Comparison of ENCODE assay signal across 26 mouse cellular contexts in the genomic region with DNA sequence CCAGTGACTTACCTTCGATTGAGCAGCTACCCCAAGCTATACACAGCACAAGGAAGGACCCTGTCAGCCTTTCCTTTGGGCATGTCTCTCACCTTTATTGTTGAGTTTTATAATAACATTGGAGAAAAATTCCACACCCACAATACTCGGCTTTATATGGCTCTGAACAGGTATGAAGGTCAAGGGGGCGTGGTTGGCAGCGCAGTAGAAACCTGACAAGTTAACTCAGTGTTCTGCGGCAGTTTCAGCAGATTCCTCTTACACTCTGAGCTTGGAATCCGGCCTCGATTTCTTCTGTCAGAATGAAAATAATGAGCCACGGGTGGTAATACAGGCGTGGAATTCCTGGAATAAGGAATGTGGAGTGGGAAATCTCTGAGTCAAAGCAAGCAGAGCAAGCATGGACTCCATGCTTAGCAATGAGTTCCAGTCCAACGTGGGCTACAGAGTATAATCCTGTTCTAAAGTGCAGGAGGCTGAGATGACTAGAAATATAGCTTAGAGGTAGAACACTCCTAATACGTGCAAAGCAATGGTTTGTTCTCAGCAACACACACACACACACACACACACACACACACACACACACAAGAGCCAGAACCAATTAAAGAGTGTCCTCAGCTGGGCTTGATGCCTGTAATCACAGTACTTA. TPM values are rescaled to one million over a fixed set of nuclear protein-coding genes. Genes with fewer than 3 reads are reported as not detected.
A peak's percentile ranks its signal among the peaks of the same experiment; 100 is the strongest.
DNase-seq lines count a peak whose midpoint lies in the region; ATAC-seq lines count a peak whose summit lies in the region.
"Had no signal": no experiment of that assay in that cellular context is flagged by ENCODE, and none has a peak within 500 bp of the region (broad histone marks: within the 10 kb centered on the region; RNA-seq: fewer than 3 reads in every experiment).

No protein-coding gene starts in this region.

- no peak overlapping the region for H3K4me2 ChIP-seq in intestine, embryonic 14.5 days (ENCODE audit: low read length)
- peak overlapping the region; percentile 24; the same call in 1 of the 2 replicates for H3K4me2 ChIP-seq in intestine, embryonic 16.5 days (ENCODE audit: low read depth, low read length)
- H3K4me2 ChIP-seq in midbrain, embryonic 16.5 days (ENCODE audit: low read length): no peak overlapping the region
- H3K4me2 ChIP-seq in midbrain, embryonic 11.5 days: no peak overlapping the region
- H3K4me2 ChIP-seq: embryonic facial prominence, embryonic 12.5 days; forebrain, embryonic 13.5 days; forebrain, embryonic 15.5 days had no signal

- H3K9ac ChIP-seq in intestine, embryonic 14.5 days (ENCODE audit: low read length): no peak overlapping the region
- peak overlapping the region; percentile 8; the same call in 1 of the 2 replicates for H3K9ac ChIP-seq in intestine, embryonic 16.5 days (ENCODE audit: low read depth, low read length)
- H3K9ac ChIP-seq in midbrain, embryonic 16.5 days (ENCODE audit: low read depth, low read length): no peak overlapping the region
- H3K9ac ChIP-seq in midbrain, embryonic 11.5 days (ENCODE audit: low read length): no peak overlapping the region
- H3K9ac ChIP-seq: embryonic facial prominence, embryonic 12.5 days; forebrain, embryonic 13.5 days; forebrain, embryonic 15.5 days; forebrain, postnatal 0 days had no signal

- ATAC-seq in intestine, embryonic 14.5 days (replicated peaks; ENCODE audit: low FRiP score, low TSS enrichment, low read depth): no peak
- ATAC-seq in intestine, embryonic 16.5 days: peak; percentile 90
- ATAC-seq in midbrain, embryonic 16.5 days: no peak
- ATAC-seq in midbrain, embryonic 11.5 days (ENCODE audit: low FRiP score): no peak
- ATAC-seq: activated CD4-positive, CD25-positive, alpha-beta regulatory T cell, adult 4 months; CD4-positive, CD25-positive, alpha-beta regulatory T cell, adult 4 months; forebrain, embryonic 13.5 days; forebrain, embryonic 15.5 days; forebrain, postnatal 0 days; Patski had no signal

- H3K4me1 ChIP-seq in intestine, embryonic 14.5 days (replicated peaks; ENCODE audit: control insufficient read depth, insufficient read depth, low read length): no peaks in the 10 kb centered on the region
- H3K4me1 ChIP-seq in intestine, embryonic 16.5 days (ENCODE audit: control insufficient read depth, insufficient read depth, low read length): 0 out of 2 replicates have a peak, but pooled peaks cover 3% of the 10 kb centered on the region
- no peaks in the 10 kb centered on the region for H3K4me1 ChIP-seq in midbrain, embryonic 16.5 days (ENCODE audit: control insufficient read depth, insufficient read depth, low read length)
- no peaks in the 10 kb centered on the region for H3K4me1 ChIP-seq in midbrain, embryonic 11.5 days (ENCODE audit: control insufficient read depth, insufficient read depth, low read length)
- H3K4me1 ChIP-seq: embryonic facial prominence, embryonic 12.5 days; forebrain, embryonic 15.5 days had no signal

- H3K27me3 ChIP-seq in intestine, embryonic 14.5 days (replicated peaks; ENCODE audit: control insufficient read depth, insufficient read depth, low read length): no peaks in the 10 kb centered on the region
- no peaks in the 10 kb centered on the region for H3K27me3 ChIP-seq in intestine, embryonic 16.5 days (replicated peaks; ENCODE audit: control insufficient read depth, insufficient read depth, low read length)
- no peaks in the 10 kb centered on the region for H3K27me3 ChIP-seq in midbrain, embryonic 16.5 days (ENCODE audit: control insufficient read depth, insufficient read depth, low read depth, low read length)
- H3K27me3 ChIP-seq in midbrain, embryonic 11.5 days (ENCODE audit: control insufficient read depth, insufficient read depth, low read length): no peaks in the 10 kb centered on the region
- H3K27me3 ChIP-seq: CH12.LX; embryonic facial prominence, embryonic 12.5 days; forebrain, embryonic 13.5 days; forebrain, embryonic 15.5 days; Patski had no signal

- DNase-seq in R1 (ENCODE audit: low read depth, low spot score): peak; percentile 40
- DNase-seq in intestine, embryonic 14.5 days (ENCODE audit: low spot score): peak; percentile 60
- peak; percentile 75 for DNase-seq in large intestine, adult 2 months (ENCODE audit: low read depth, low spot score)
- no peak for DNase-seq in gastrocnemius, postnatal 14 days
- no peak for DNase-seq in midbrain, embryonic 11.5 days (ENCODE audit: low spot score, missing footprints)
- no peak for DNase-seq in adrenal gland, adult 8-10 months
- DNase-seq: adrenal gland, postnatal 10 days; adrenal gland, postnatal 25 days; B cell, adult 2 months; cerebellum, adult 11-12 months; cerebellum, adult 2 months; cerebellum, adult 9-10 months; cerebellum, postnatal 10 days; cerebellum, postnatal 25 days; forebrain, postnatal 0 days had no signal

- no peak overlapping the region for H3K4me3 ChIP-seq in intestine, embryonic 14.5 days (ENCODE audit: low read depth, low read length)
- H3K4me3 ChIP-seq in intestine, embryonic 16.5 days (ENCODE audit: low read length): no peak overlapping the region
- no peak overlapping the region for H3K4me3 ChIP-seq in midbrain, embryonic 16.5 days (ENCODE audit: low read depth, low read length)
- no peak overlapping the region for H3K4me3 ChIP-seq in midbrain, embryonic 11.5 days (ENCODE audit: low read depth, low read length)
- H3K4me3 ChIP-seq: embryonic facial prominence, embryonic 10.5 days; embryonic facial prominence, embryonic 12.5 days; forebrain, embryonic 13.5 days; forebrain, embryonic 15.5 days had no signal

- no peaks in the 10 kb centered on the region for H3K9me3 ChIP-seq in intestine, embryonic 14.5 days (ENCODE audit: control insufficient read depth, low read length)
- H3K9me3 ChIP-seq in intestine, embryonic 16.5 days (ENCODE audit: control insufficient read depth, low read length): no peaks in the 10 kb centered on the region
- no peaks in the 10 kb centered on the region for H3K9me3 ChIP-seq in midbrain, embryonic 16.5 days (replicated peaks; ENCODE audit: control insufficient read depth, low read length, poor library complexity, severe bottlenecking)
- no peaks in the 10 kb centered on the region for H3K9me3 ChIP-seq in midbrain, embryonic 11.5 days (ENCODE audit: control insufficient read depth, low read length)
- H3K9me3 ChIP-seq: embryonic facial prominence, embryonic 10.5 days; embryonic facial prominence, embryonic 12.5 days; forebrain, embryonic 13.5 days; forebrain, embryonic 15.5 days; G1E had no signal

- WGBS in intestine, embryonic 14.5 days: 67% methylated on average over 11 of the region's 11 CpGs
- 50% methylated on average over 11 of the region's 11 CpGs for WGBS in intestine, embryonic 16.5 days
- 28% methylated on average over 11 of the region's 11 CpGs for WGBS in large intestine, adult 2 months
- 82% methylated on average over 11 of the region's 11 CpGs for WGBS in midbrain, embryonic 16.5 days
- 83% methylated on average over 11 of the region's 11 CpGs for WGBS in midbrain, embryonic 11.5 days

- no peaks in the 10 kb centered on the region for H3K36me3 ChIP-seq in intestine, embryonic 14.5 days (ENCODE audit: control insufficient read depth, insufficient read depth, low read length)
- H3K36me3 ChIP-seq in intestine, embryonic 16.5 days (ENCODE audit: control insufficient read depth, insufficient read depth, low read length): no peaks in the 10 kb centered on the region
- no peaks in the 10 kb centered on the region for H3K36me3 ChIP-seq in midbrain, embryonic 16.5 days (ENCODE audit: control insufficient read depth, insufficient read depth, low read length)
- H3K36me3 ChIP-seq in midbrain, embryonic 11.5 days (ENCODE audit: control insufficient read depth, insufficient read depth, low read length): no peaks in the 10 kb centered on the region
- H3K36me3 ChIP-seq: embryonic facial prominence, embryonic 10.5 days; embryonic facial prominence, embryonic 12.5 days; forebrain, embryonic 15.5 days; G1E had no signal

- intact Hi-C loops in gastrocnemius, postnatal 14 days (cut with DNase I; ENCODE audit: low total_unique reads): no loop called here

- H3K27ac ChIP-seq in intestine, embryonic 14.5 days (ENCODE audit: low read depth): no peak overlapping the region
- H3K27ac ChIP-seq in intestine, embryonic 16.5 days (ENCODE audit: low read length): peak overlapping the region; percentile 76; the same call in 1 of the 2 replicates
- no peak overlapping the region for H3K27ac ChIP-seq in midbrain, embryonic 16.5 days (ENCODE audit: low read length)
- H3K27ac ChIP-seq in midbrain, embryonic 11.5 days (ENCODE audit: low read depth, low read length): no peak overlapping the region
- H3K27ac ChIP-seq: embryonic facial prominence, embryonic 10.5 days; embryonic facial prominence, embryonic 12.5 days; forebrain, embryonic 13.5 days; forebrain, embryonic 15.5 days had no signal

RNA-seq across cellular contexts. Expression of a gene that starts 22.5 kb away (rescaled TPM):
- 2,123 and 2,244 TPM in 2 replicates for polyA plus RNA-seq in intestine, embryonic 14.5 days (2014; fragmentation: Nextera tagmentation; extraction: Ambion mirVana)
- polyA plus RNA-seq in intestine, embryonic 16.5 days (2015; fragmentation: Nextera tagmentation; extraction: Ambion mirVana): 1,326 and 1,461 TPM in 2 replicates
- polyA plus RNA-seq in large intestine, adult 2 months (2012; rRNA removed): 2,294 and 2,765 TPM in 2 replicates
- total RNA-seq in gastrocnemius, postnatal 14 days (2021): 100 to 1,000 TPM; 889 to 951 TPM
- polyA plus RNA-seq in midbrain, embryonic 16.5 days (2015; fragmentation: Nextera tagmentation; extraction: Ambion mirVana): 691 and 714 TPM in 2 replicates
- polyA plus RNA-seq in midbrain, embryonic 11.5 days (2014; fragmentation: Nextera tagmentation; extraction: Ambion mirVana): 1,063 and 1,232 TPM in 2 replicates
- total RNA-seq in adrenal gland, adult 8-10 months (2022): 1,000 to 10,000 TPM; 1,658 to 2,346 (median 2,053) TPM

RNA-seq across cellular contexts. Expression of a gene that starts 22.5 kb away (rescaled TPM):
- 10.2 and 12.3 TPM in 2 replicates for polyA plus RNA-seq in intestine, embryonic 14.5 days (2014; fragmentation: Nextera tagmentation; extraction: Ambion mirVana)
- polyA plus RNA-seq in intestine, embryonic 16.5 days (2015; fragmentation: Nextera tagmentation; extraction: Ambion mirVana): 18.6 and 22.0 TPM in 2 replicates
- polyA plus RNA-seq in large intestine, adult 2 months (2012; rRNA removed): 2.9 and 3.6 TPM in 2 replicates
- 10 to 100 TPM; 10.8 to 11.8 TPM for total RNA-seq in gastrocnemius, postnatal 14 days (2021)
- 19.6 and 22.4 TPM in 2 replicates for polyA plus RNA-seq in midbrain, embryonic 16.5 days (2015; fragmentation: Nextera tagmentation; extraction: Ambion mirVana)
- 14.4 and 16.4 TPM in 2 replicates for polyA plus RNA-seq in midbrain, embryonic 11.5 days (2014; fragmentation: Nextera tagmentation; extraction: Ambion mirVana)
- 10 to 100 TPM; 28.8 to 42.4 (median 34.9) TPM for total RNA-seq in adrenal gland, adult 8-10 months (2022)

RNA-seq across cellular contexts. Expression of a gene that starts 40.4 kb away (rescaled TPM):
- 112 and 114 TPM in 2 replicates for polyA plus RNA-seq in intestine, embryonic 14.5 days (2014; fragmentation: Nextera tagmentation; extraction: Ambion mirVana)
- polyA plus RNA-seq in intestine, embryonic 16.5 days (2015; fragmentation: Nextera tagmentation; extraction: Ambion mirVana): 110 and 114 TPM in 2 replicates
- 53.6 and 59.5 TPM in 2 replicates for polyA plus RNA-seq in large intestine, adult 2 months (2012; rRNA removed)
- total RNA-seq in gastrocnemius, postnatal 14 days (2021): 10 to 100 TPM; 41.6 to 47.5 TPM
- 87.6 and 100 TPM in 2 replicates for polyA plus RNA-seq in midbrain, embryonic 16.5 days (2015; fragmentation: Nextera tagmentation; extraction: Ambion mirVana)
- polyA plus RNA-seq in midbrain, embryonic 11.5 days (2014; fragmentation: Nextera tagmentation; extraction: Ambion mirVana): 110 and 112 TPM in 2 replicates
- total RNA-seq in adrenal gland, adult 8-10 months (2022): 10 to 100 TPM; 64.2 to 76.1 (median 70.4) TPM

RNA-seq across cellular contexts. Expression of a gene that starts 52.3 kb away (rescaled TPM):
- 5.8 and 6.9 TPM in 2 replicates for polyA plus RNA-seq in intestine, embryonic 14.5 days (2014; fragmentation: Nextera tagmentation; extraction: Ambion mirVana)
- polyA plus RNA-seq in intestine, embryonic 16.5 days (2015; fragmentation: Nextera tagmentation; extraction: Ambion mirVana): 16.0 and 18.9 TPM in 2 replicates
- 13.6 and 18.6 TPM in 2 replicates for polyA plus RNA-seq in large intestine, adult 2 months (2012; rRNA removed)
- under 1 TPM; 0.27 to 0.39 TPM for total RNA-seq in gastrocnemius, postnatal 14 days (2021)
- 1.1 and 2.2 TPM in 2 replicates for polyA plus RNA-seq in midbrain, embryonic 16.5 days (2015; fragmentation: Nextera tagmentation; extraction: Ambion mirVana)
- polyA plus RNA-seq in midbrain, embryonic 11.5 days (2014; fragmentation: Nextera tagmentation; extraction: Ambion mirVana): 3.2 and 4.3 TPM in 2 replicates
- total RNA-seq in adrenal gland, adult 8-10 months (2022): 1 to 10 TPM in 1 of 4 experiments, under 1 TPM in 3; 0.35 to 1.3 (median 0.63) TPM
- polyA plus RNA-seq: activated CD4-positive, CD25-positive, alpha-beta regulatory T cell, adult 4 months; G1E had no signal

RNA-seq across cellular contexts. Expression of a gene that starts 57.0 kb away (rescaled TPM):
- polyA plus RNA-seq in intestine, embryonic 14.5 days (2014; fragmentation: Nextera tagmentation; extraction: Ambion mirVana): 101 and 104 TPM in 2 replicates
- polyA plus RNA-seq in intestine, embryonic 16.5 days (2015; fragmentation: Nextera tagmentation; extraction: Ambion mirVana): 94.5 and 127 TPM in 2 replicates
- polyA plus RNA-seq in large intestine, adult 2 months (2012; rRNA removed): 76.1 and 83.3 TPM in 2 replicates
- total RNA-seq in gastrocnemius, postnatal 14 days (2021): 10 to 100 TPM; 57.8 to 62.7 TPM
- polyA plus RNA-seq in midbrain, embryonic 16.5 days (2015; fragmentation: Nextera tagmentation; extraction: Ambion mirVana): 43.0 and 46.8 TPM in 2 replicates
- 58.7 and 59.4 TPM in 2 replicates for polyA plus RNA-seq in midbrain, embryonic 11.5 days (2014; fragmentation: Nextera tagmentation; extraction: Ambion mirVana)
- 100 to 1,000 TPM; 129 to 172 (median 151) TPM for total RNA-seq in adrenal gland, adult 8-10 months (2022)

Comparison
In these comparisons a context has a peak if more than half of its experiments do, and no peak if none do; other contexts are left out.
1. DNase-seq: peak in R1 (single experiment), intestine, embryonic 14.5 days (single experiment) and large intestine, adult 2 months (single experiment); none in gastrocnemius, postnatal 14 days (single experiment), midbrain, embryonic 11.5 days (single experiment) and adrenal gland, adult 8-10 months (single experiment).